Mouse (Mus musculus): ENCODE data around the gene 1700069L16Rik.

1700069L16Rik gene

DNA sequence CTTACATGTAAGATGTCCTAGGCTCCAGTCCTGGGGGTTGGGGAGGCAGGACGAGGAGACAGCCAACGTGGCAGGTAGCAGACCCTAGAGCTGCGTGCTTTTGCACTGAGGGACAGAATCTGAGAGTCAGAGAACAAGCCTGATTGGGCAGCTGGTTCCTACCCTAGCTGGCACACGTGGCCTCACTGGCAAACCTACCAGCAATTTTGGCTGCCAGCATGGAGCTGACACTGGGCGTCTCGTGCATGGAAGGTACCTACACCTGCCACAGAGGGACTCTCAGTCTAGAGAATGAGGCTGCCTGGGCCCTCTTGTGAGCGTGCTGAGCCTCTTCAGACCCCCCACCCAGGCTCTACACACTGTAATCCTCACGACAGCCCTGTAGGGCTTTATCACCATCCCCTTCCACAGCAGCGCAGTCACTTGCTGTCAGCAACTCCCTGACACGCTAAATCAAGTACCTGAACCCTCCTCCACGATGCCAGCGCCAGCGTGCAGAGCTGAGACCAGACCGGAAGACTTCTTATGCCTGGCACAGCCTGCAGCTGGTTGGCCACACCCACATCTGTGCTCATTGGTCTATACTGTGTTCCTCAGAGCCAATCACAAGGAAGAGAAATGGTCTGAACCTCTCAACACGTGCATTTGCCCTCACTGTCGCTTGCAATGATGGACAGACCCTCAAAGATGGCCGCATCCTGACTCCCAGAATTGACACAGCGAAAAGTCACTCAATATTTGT, 81.3 kb downstream of the 1700069L16Rik start:
- peak; percentile 62 for DNase-seq (ENCODE audit: low spot score)
